Mouse (Mus musculus) liver, embryonic 14.5 days (tissue): Measurements from ENCODE around the gene Srrm4. TPM values are rescaled to one million over a fixed set of nuclear protein-coding genes. Genes with fewer than 3 reads are reported as not detected.

Source experiments
- ATAC-seq: fragments of 200-750 bp; cut with Nextera tagmentation; 2 replicates; pipeline ENCODE4 v1.8.0; 2017; ENCODE audit warnings: moderate number of reproducible peaks, mild to moderate bottlenecking, moderate library complexity; ENCODE audit not compliant: insufficient read depth
- DNase-seq, 3 experiments: peaks; one replicate each; pipeline ENCODE4 v3.0.0-alpha.2; 2012 to 2013; ENCODE audit warnings: low read depth in 3 of 3, low spot score in 3 of 3
- H3K27ac ChIP-seq: fragments of 300-500 bp; sonication (generic); 2 replicates; pipeline ENCODE4 v1.5.1; 2014; ENCODE audit warnings: moderate library complexity, mild to moderate bottlenecking, control low read depth, inconsistent platforms
- H3K27me3 ChIP-seq: fragments of 300-500 bp; sonication (generic); 2 replicates; pipeline ENCODE4 v1.6.1; 2014; ENCODE audit warnings: mild to moderate bottlenecking, low read length, moderate library complexity; ENCODE audit not compliant: control insufficient read depth, insufficient read depth
- H3K36me3 ChIP-seq: fragments of 300-500 bp; sonication (generic); replicated peaks from 2 replicates; pipeline ENCODE4 v1.6.1; 2014; ENCODE audit warnings: low read depth; ENCODE audit not compliant: control insufficient read depth, insufficient read depth
- H3K4me1 ChIP-seq, 2 experiments: fragments of 200-500 bp in 1 of 2; fragments of 300-500 bp in 1 of 2; sonication (generic) in 1 of 2; replicated peaks; 2 replicates each; pipeline ENCODE4 v1.6.1; 2012 to 2014; ENCODE audit warnings: antibody characterized with exemption in 1 of 2, inconsistent platforms in 1 of 2, low read length in 1 of 2; ENCODE audit not compliant: control insufficient read depth in 2 of 2, insufficient read depth in 2 of 2
- H3K4me2 ChIP-seq: fragments of 300-500 bp; sonication (generic); 2 replicates; pipeline ENCODE4 v1.6.1; 2014; ENCODE audit warnings: low read depth, mild to moderate bottlenecking, control low read depth, moderate library complexity
- H3K4me3 ChIP-seq, 2 experiments: fragments of 200-500 bp in 1 of 2; fragments of 300-500 bp in 1 of 2; sonication (generic) in 1 of 2; 2 replicates each; pipeline ENCODE4 v1.5.1; 2012 to 2014; ENCODE audit warnings: low read depth in 2 of 2, low read length in 2 of 2, mild to moderate bottlenecking in 2 of 2, control low read depth in 1 of 2, inconsistent platforms in 1 of 2, moderate library complexity in 1 of 2; ENCODE audit not compliant: insufficient read depth in 1 of 2
- H3K9ac ChIP-seq: fragments of 300-500 bp; sonication (generic); replicated peaks from 2 replicates; pipeline ENCODE4 v1.6.1; 2014; ENCODE audit warnings: mild to moderate bottlenecking, control low read depth, moderate library complexity
- H3K9me3 ChIP-seq: fragments of 300-500 bp; sonication (generic); 2 replicates; pipeline ENCODE4 v1.6.1; 2016; ENCODE audit warnings: low read length, mixed read lengths; ENCODE audit not compliant: control insufficient read depth
- CTCF ChIP-seq: IDR thresholded peaks from 2 replicates; pipeline ENCODE4 v1.5.1; 2016; ENCODE audit warnings: antibody characterized with exemption, low read depth, control low read depth
- EP300 ChIP-seq: IDR thresholded peaks from 2 replicates; pipeline ENCODE4 v1.6.1; 2016; ENCODE audit warnings: antibody characterized with exemption, low read depth
- WGBS: fragments of 180-500 bp; shearing (Covaris S2); extraction: QIAGEN DNeasy Blood & Tissue Kit; methylation state at CpG from one replicate; pipeline ENCODE4 v1.1.7; 2014; ENCODE audit not compliant: insufficient replicate concordance; 5-methylcytosine and 5-hydroxymethylcytosine counted together
- polyA plus RNA-seq, 2 experiments: library from polyadenylated mRNA; depleted of rRNA in 1 of 2; stranded (reverse) in 1 of 2; unstranded in 1 of 2; fragments of >200 nt; fragmentation: Nextera tagmentation in 1 of 2; extraction: Ambion mirVana in 1 of 2; gene quantifications; 2 replicates each; pipeline versions ENCODE4 v1.2.1 to v1.2.3; 2012 to 2014

The Srrm4 gene
- polyA plus RNA-seq, 2 experiments: 0.17 to 0.28 TPM

DNA sequence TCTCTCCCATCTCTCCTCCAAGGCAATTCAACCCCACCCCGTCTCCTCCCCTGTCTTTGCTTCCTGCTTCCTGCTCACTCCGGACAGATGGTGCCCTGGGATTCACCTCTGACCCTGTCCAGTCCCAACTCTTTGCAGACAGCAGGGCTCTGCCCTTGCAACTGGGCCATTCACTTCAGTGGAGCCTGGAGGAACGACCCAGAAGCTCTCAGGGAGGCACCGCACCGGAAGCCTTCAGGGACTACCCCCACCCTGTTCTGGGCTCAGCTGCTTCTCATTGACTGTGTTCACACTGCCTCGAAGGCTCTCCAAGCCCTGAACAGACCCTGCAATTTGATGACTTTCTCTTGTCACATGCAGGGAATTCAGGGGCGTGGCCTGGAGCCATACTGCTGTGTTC is 94.4 kb downstream of the Srrm4 start:
- DNase-seq (no peak), ATAC-seq (no peak)
- TF ChIP-seq EP300: no peak
- no peak for TF ChIP-seq CTCF
- Histone ChIP-seq H3K27me3 (no peaks in the 10 kb centered on the region), H3K27ac (no peak overlapping the region), H3K9ac (no peak overlapping the region), H3K36me3 (no peaks in the 10 kb centered on the region), H3K4me3 (no peak overlapping the region), H3K4me2 (no peak overlapping the region), H3K4me1 (no peaks in the 10 kb centered on the region), H3K9me3 (no peaks in the 10 kb centered on the region)
- WGBS: 27% methylated on average over 7 of the region's 7 CpGs

DNA sequence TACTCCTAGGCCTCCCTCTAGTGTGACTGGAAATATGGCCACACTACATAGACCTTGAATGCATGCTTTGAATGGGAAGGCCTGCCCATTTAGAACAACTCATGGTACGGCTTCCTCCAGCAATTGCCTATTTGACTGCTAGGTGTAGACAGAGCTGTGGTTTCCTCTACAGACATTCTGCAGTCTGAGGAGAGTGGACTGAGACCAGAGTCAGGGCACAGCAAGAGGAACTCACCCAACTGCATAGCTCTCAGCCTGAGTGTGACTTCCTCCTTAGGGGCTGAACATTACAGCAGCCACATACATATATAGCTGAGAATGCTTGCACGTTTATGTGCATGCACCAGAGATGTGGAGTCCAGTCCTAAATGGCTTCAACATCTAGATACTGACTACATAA is 94.9 kb downstream of the Srrm4 start:
- DNase-seq (no peak), ATAC-seq (no peak)
- WGBS: 13% methylated on average over 2 of the region's 2 CpGs
- no peak overlapping the region for H3K4me2 ChIP-seq
- H3K36me3 ChIP-seq: no peaks in the 10 kb centered on the region
- no peaks in the 10 kb centered on the region for H3K27me3 ChIP-seq
- H3K4me3 ChIP-seq: no peak overlapping the region
- H3K9me3 ChIP-seq: no peaks in the 10 kb centered on the region
- H3K4me1 ChIP-seq: no peaks in the 10 kb centered on the region
- no peak for TF ChIP-seq EP300
- TF ChIP-seq CTCF: no peak
- no peak overlapping the region for H3K9ac ChIP-seq
- H3K27ac ChIP-seq: no peak overlapping the region

DNA sequence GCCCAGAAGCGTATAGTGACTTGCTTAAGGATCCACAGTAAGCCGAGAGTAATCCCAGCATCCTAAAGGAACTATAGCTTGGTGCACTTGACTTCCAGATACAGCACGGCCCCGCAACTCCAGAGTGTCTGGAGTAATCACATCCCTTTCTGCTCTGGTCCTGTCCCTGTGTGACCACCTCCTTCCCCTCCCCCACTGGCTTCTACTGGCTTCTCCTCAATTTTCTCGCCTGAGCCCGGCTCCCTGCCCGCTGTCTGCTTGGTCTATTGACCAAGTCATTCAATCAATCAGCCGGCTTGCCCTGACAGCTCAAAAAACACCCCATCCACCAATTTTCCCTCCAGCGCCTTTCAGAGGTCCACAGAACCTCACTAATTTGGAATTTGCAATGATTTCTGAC is 96.2 kb downstream of the Srrm4 start:
- no peak overlapping the region for H3K4me3 ChIP-seq
- no peak for TF ChIP-seq CTCF
- no peak for TF ChIP-seq EP300
- no peaks in the 10 kb centered on the region for H3K4me1 ChIP-seq
- no peak for ATAC-seq
- H3K4me2 ChIP-seq: no peak overlapping the region
- no peak overlapping the region for H3K9ac ChIP-seq
- 56% methylated on average over 9 of the region's 9 CpGs for WGBS
- H3K9me3 ChIP-seq: no peaks in the 10 kb centered on the region
- no peaks in the 10 kb centered on the region for H3K36me3 ChIP-seq
- no peak for DNase-seq
- no peak overlapping the region for H3K27ac ChIP-seq
- no peaks in the 10 kb centered on the region for H3K27me3 ChIP-seq

DNA sequence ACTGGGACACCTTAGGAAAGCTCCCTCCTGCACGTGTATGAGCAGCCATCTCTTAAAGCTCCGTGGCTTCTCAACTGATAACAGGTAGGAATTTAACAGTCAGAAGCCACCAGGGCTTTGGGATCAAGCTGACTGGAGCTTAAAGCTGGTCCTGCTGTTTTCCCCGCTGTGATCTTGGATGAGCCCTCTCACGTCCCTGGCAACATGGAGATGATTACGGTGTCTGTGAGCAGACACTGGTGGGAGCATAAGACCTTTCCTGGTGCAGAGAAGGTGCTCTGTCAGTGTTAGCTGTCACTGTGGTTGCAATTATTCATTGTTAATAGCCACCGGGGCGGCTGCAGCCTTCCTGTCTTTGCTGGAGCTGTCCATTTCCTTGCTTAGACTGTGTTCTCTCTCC is 97.2 kb downstream of the Srrm4 start:
- H3K9me3 ChIP-seq: no peaks in the 10 kb centered on the region
- DNase-seq: no peak
- ATAC-seq: no peak
- H3K4me3 ChIP-seq: no peak overlapping the region
- H3K36me3 ChIP-seq: no peaks in the 10 kb centered on the region
- no peak overlapping the region for H3K27ac ChIP-seq
- no peak overlapping the region for H3K9ac ChIP-seq
- no peaks in the 10 kb centered on the region for H3K27me3 ChIP-seq
- TF ChIP-seq CTCF (no peak), EP300 (no peak)
- 29% methylated on average over 7 of the region's 7 CpGs for WGBS
- no peak overlapping the region for H3K4me2 ChIP-seq
- no peaks in the 10 kb centered on the region for H3K4me1 ChIP-seq

DNA sequence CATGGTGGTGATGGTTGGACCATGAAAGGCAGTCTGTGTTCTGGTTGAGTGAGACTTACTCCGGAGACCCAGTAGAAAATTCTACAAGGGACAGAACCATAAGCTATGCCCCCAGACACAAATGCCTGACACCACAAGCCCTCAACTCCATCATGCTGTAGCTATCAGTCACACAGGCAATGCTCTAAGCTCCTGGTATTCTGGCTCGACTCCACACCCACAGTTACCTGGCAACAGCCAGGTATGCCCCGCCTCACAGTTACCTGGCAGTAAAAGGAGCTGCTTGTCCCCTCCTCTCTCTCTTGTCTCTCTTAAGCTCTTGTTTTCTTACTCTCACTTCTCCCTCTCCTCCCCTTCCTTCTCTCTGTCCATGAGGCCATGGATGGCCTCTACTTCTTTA is 98.9 kb downstream of the Srrm4 start:
- Histone ChIP-seq H3K9me3 (no peaks in the 10 kb centered on the region), H3K4me1 (no peaks in the 10 kb centered on the region), H3K27ac (no peak overlapping the region), H3K27me3 (no peaks in the 10 kb centered on the region), H3K36me3 (no peaks in the 10 kb centered on the region), H3K4me3 (no peak overlapping the region), H3K4me2 (no peak overlapping the region), H3K9ac (no peak overlapping the region)
- no peak for ATAC-seq
- no peak for DNase-seq
- WGBS: 53% methylated on average over 3 of the region's 3 CpGs
- no peak for TF ChIP-seq CTCF
- no peak for TF ChIP-seq EP300
